Comparison of ENCODE assay signal across 11 mouse cellular contexts in the genomic region with DNA sequence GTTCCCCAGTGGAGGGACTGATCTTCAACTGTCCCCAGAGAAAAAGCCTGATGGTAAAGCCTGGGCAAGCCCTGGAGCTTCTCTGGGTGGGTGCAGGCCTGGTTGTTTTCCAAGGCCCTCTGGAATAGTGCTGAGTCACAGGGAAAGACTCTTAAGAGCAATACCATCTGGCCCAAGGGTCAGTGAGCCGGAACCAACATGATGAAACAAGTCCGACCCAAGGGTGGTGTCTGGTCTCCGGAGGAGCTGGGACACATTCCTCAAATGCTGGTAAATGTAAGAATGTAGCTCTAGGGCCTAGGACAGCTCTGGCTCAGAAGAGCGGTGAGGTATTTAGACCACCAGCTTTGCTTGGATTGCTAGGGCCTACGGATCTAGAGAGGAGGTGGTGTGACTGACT. TPM values are rescaled to one million over a fixed set of nuclear protein-coding genes. Genes with fewer than 3 reads are reported as not detected.
A peak's percentile ranks its signal among the peaks of the same experiment; 100 is the strongest.
DNase-seq lines count a peak whose midpoint lies in the region; ATAC-seq lines count a peak whose summit lies in the region.
"Had no signal": no experiment of that assay in that cellular context is flagged by ENCODE, and none has a peak within 500 bp of the region (broad histone marks: within the 10 kb centered on the region; RNA-seq: fewer than 3 reads in every experiment).

No protein-coding gene starts in this region.

- DNase-seq in gastrocnemius, postnatal 36 days, result peak; percentile 11 to 20
- DNase-seq in gastrocnemius, adult 8-10 months (ENCODE audit: low spot score in 2 of 2), result no peak
- DNase-seq in ES-CJ7 (ENCODE audit: low read depth, low spot score), result peak; percentile 31
- no peak for DNase-seq in heart, embryonic 10.5 days (ENCODE audit: low spot score)
- DNase-seq in limb, embryonic 10.5 days (ENCODE audit: low spot score), result peak; percentile 16
- DNase-seq in cerebellum, adult 9-11 months, result no peak
- no peak for DNase-seq in layer of hippocampus, postnatal 14 days (ENCODE audit: low spot score in 2 of 2)

- WGBS in heart, embryonic 10.5 days, result 66% methylated on average over 5 of the region's 5 CpGs
- 84% methylated on average over 5 of the region's 5 CpGs for WGBS in limb, embryonic 10.5 days
- 77% methylated on average over 5 of the region's 5 CpGs for WGBS in forebrain, embryonic 12.5 days

- no peak overlapping the region for H3K4me3 ChIP-seq in heart, embryonic 10.5 days
- no peak overlapping the region for H3K4me3 ChIP-seq in limb, embryonic 10.5 days
- H3K4me3 ChIP-seq in forebrain, embryonic 12.5 days (replicated peaks), result no peak overlapping the region
- H3K4me3 ChIP-seq: embryonic facial prominence, embryonic 12.5 days; hindbrain, embryonic 10.5 days had no signal

- intact Hi-C loops in gastrocnemius, postnatal 36 days (cut with DNase I), result no loop called here

- H3K27ac ChIP-seq in heart, embryonic 10.5 days, result 0 out of 2 replicates have a peak overlapping the region, but pooled peaks have one; percentile 17
- H3K27ac ChIP-seq in limb, embryonic 10.5 days, result no peak overlapping the region
- no peak overlapping the region for H3K27ac ChIP-seq in forebrain, embryonic 12.5 days
- H3K27ac ChIP-seq: embryonic facial prominence, embryonic 12.5 days; hindbrain, embryonic 10.5 days; liver, embryonic 14.5 days had no signal

- no peaks in the 10 kb centered on the region for H3K27me3 ChIP-seq in heart, embryonic 10.5 days (ENCODE audit: insufficient read depth, poor library complexity, severe bottlenecking)
- H3K27me3 ChIP-seq in limb, embryonic 10.5 days (ENCODE audit: low read depth, poor library complexity, severe bottlenecking), result no peaks in the 10 kb centered on the region
- H3K27me3 ChIP-seq in forebrain, embryonic 12.5 days, result no peaks in the 10 kb centered on the region
- H3K27me3 ChIP-seq: embryonic facial prominence, embryonic 12.5 days had no signal

- H3K4me1 ChIP-seq in heart, embryonic 10.5 days, result peaks cover 8% of the 10 kb centered on the region; the same call in 1 of the 2 replicates
- no peaks in the 10 kb centered on the region for H3K4me1 ChIP-seq in limb, embryonic 10.5 days
- no peaks in the 10 kb centered on the region for H3K4me1 ChIP-seq in forebrain, embryonic 12.5 days
- H3K4me1 ChIP-seq: embryonic facial prominence, embryonic 12.5 days had no signal

- no peaks in the 10 kb centered on the region for H3K9me3 ChIP-seq in heart, embryonic 10.5 days
- no peaks in the 10 kb centered on the region for H3K9me3 ChIP-seq in limb, embryonic 10.5 days (replicated peaks)
- no peaks in the 10 kb centered on the region for H3K9me3 ChIP-seq in forebrain, embryonic 12.5 days
- H3K9me3 ChIP-seq: embryonic facial prominence, embryonic 12.5 days; hindbrain, embryonic 10.5 days had no signal

- H3K36me3 ChIP-seq in heart, embryonic 10.5 days, result no peaks in the 10 kb centered on the region
- H3K36me3 ChIP-seq in limb, embryonic 10.5 days, result no peaks in the 10 kb centered on the region
- H3K36me3 ChIP-seq in forebrain, embryonic 12.5 days (replicated peaks), result no peaks in the 10 kb centered on the region
- H3K36me3 ChIP-seq: embryonic facial prominence, embryonic 12.5 days; hindbrain, embryonic 10.5 days had no signal

- no peak for ATAC-seq in forebrain, embryonic 12.5 days (ENCODE audit: low FRiP score)

- no peak overlapping the region for H3K4me2 ChIP-seq in forebrain, embryonic 12.5 days
- H3K4me2 ChIP-seq: embryonic facial prominence, embryonic 12.5 days had no signal

- H3K9ac ChIP-seq in forebrain, embryonic 12.5 days, result no peak overlapping the region
- H3K9ac ChIP-seq: embryonic facial prominence, embryonic 12.5 days; liver, embryonic 14.5 days had no signal

RNA-seq across cellular contexts. Expression of a gene that starts 35.9 kb away (rescaled TPM):
- 1 to 10 TPM; 2.2 to 2.4 TPM for total RNA-seq in gastrocnemius, postnatal 36 days (2021)
- 1 to 10 TPM; 1.2 to 2.0 (median 1.5) TPM for total RNA-seq in gastrocnemius, adult 8-10 months (2022)
- 72.7 and 87.6 TPM in 2 replicates for polyA plus RNA-seq in heart, embryonic 10.5 days (2016; fragmentation: Nextera tagmentation; extraction: Ambion mirVana)
- 158 TPM in 2 replicates for polyA plus RNA-seq in limb, embryonic 10.5 days (2016; fragmentation: Nextera tagmentation; extraction: Ambion mirVana)
- total RNA-seq in layer of hippocampus, postnatal 14 days (2021), result 100 to 1,000 TPM; 230 to 239 TPM
- 184 and 187 TPM in 2 replicates for polyA plus RNA-seq in forebrain, embryonic 12.5 days (2016; fragmentation: Nextera tagmentation; extraction: Ambion mirVana)

RNA-seq across cellular contexts. Expression of a gene that starts 45.3 kb away (rescaled TPM):
- 1 to 10 TPM; 5.3 to 6.3 TPM for total RNA-seq in gastrocnemius, postnatal 36 days (2021)
- total RNA-seq in gastrocnemius, adult 8-10 months (2022), result 1 to 10 TPM; 2.5 to 6.0 (median 4.2) TPM
- 76.6 and 89.6 TPM in 2 replicates for polyA plus RNA-seq in heart, embryonic 10.5 days (2016; fragmentation: Nextera tagmentation; extraction: Ambion mirVana)
- 142 and 155 TPM in 2 replicates for polyA plus RNA-seq in limb, embryonic 10.5 days (2016; fragmentation: Nextera tagmentation; extraction: Ambion mirVana)
- 100 to 1,000 TPM; 193 to 203 TPM for total RNA-seq in layer of hippocampus, postnatal 14 days (2021)
- 187 and 195 TPM in 2 replicates for polyA plus RNA-seq in forebrain, embryonic 12.5 days (2016; fragmentation: Nextera tagmentation; extraction: Ambion mirVana)

Comparison
In these comparisons a context has a peak if more than half of its experiments do, and no peak if none do; other contexts are left out.
1. DNase-seq: peak in gastrocnemius, postnatal 36 days (2 of 2), ES-CJ7 (single experiment) and limb, embryonic 10.5 days (single experiment); none in gastrocnemius, adult 8-10 months (0 of 2), heart, embryonic 10.5 days (single experiment), cerebellum, adult 9-11 months (single experiment) and layer of hippocampus, postnatal 14 days (0 of 2).
2. RNA of a gene that starts 35.9 kb away (total RNA-seq): 230 to 239 TPM in layer of hippocampus, postnatal 14 days; 2.2 to 2.4 TPM in gastrocnemius, postnatal 36 days and 1.2 to 2.0 TPM in gastrocnemius, adult 8-10 months; every median in the first group is over 10 times any median in the second.
3. RNA of a gene that starts 45.3 kb away (total RNA-seq): 193 to 203 TPM in layer of hippocampus, postnatal 14 days; 5.3 to 6.3 TPM in gastrocnemius, postnatal 36 days and 2.5 to 6.0 TPM in gastrocnemius, adult 8-10 months; every median in the first group is over 10 times any median in the second.